Mouse (Mus musculus) ES-E14 (cell line): ENCODE results near the gene Ltb4r2.

Experiments used
- CHD2 ChIP-seq: IDR thresholded peaks from 2 replicates; pipeline ENCODE4 v1.6.1; 2014; ENCODE audit warnings: mild to moderate bottlenecking, low read depth, low read length, inconsistent platforms
- HCFC1 ChIP-seq: IDR thresholded peaks from 2 replicates; pipeline ENCODE4 v1.6.1; 2012; ENCODE audit warnings: low read length, inconsistent platforms, borderline replicate concordance; ENCODE audit not compliant: insufficient read depth
- MAFK ChIP-seq: IDR thresholded peaks from 2 replicates; pipeline ENCODE4 v1.6.1; 2014; ENCODE audit warnings: mild to moderate bottlenecking, low read depth, low read length, inconsistent platforms; ENCODE audit not compliant: insufficient read depth
- ZC3H11A ChIP-seq: IDR thresholded peaks from 2 replicates; pipeline ENCODE4 v1.6.1; 2012; ENCODE audit warnings: low read depth, mild to moderate bottlenecking, inconsistent platforms, low read length, borderline replicate concordance
- ZNF384 ChIP-seq: IDR thresholded peaks from 2 replicates; pipeline ENCODE4 v1.6.1; 2012; ENCODE audit warnings: low read depth, low read length, inconsistent platforms

DNA sequence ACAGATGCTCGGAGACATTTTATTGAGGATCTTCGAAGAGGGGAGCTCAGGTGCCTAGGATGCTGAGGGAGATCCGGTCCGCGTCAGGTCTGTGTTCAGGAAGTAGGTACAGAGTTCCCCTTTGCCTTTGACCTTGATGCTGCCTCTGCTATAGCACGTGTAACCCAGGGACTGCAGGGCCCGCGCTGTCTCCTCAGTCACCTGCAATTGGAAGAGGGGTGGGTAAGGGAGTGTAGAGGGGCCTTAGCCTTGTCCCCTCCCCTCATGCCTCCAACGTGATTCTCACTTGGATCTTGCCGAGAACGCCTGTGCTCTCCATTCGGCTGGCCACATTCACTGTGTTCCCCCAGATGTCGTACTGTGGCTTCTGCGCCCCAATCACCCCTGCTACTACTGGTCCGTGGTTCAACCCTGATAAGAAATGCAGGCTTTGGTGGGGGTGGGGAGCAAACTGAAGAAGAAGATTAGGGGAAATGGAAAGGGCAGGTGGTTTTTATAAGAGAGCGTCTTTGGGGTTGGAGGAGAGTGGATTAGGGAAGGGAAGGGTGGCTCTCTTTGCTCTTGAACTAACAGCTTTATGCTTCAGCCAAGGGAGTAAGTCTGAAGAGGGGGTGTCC lies 8.0 kb downstream of the Ltb4r2 start:
- TF ChIP-seq MAFK (no peak), ZNF384 (no peak), HCFC1 (no peak), ZC3H11A (no peak), CHD2 (no peak)
